Mouse (Mus musculus): ENCODE measurements around the gene C1qtnf6. TPM values are rescaled to one million over a fixed set of nuclear protein-coding genes. Genes with fewer than 3 reads are reported as not detected.

C1qtnf6 gene
- 4.3 TPM in 1 of 2 replicates, not detected in the other for total RNA-seq (2015; ENCODE audit: low replicate concordance)
- total RNA-seq (2017; ENCODE audit: low replicate concordance) = not detected in 2 replicates

DNA sequence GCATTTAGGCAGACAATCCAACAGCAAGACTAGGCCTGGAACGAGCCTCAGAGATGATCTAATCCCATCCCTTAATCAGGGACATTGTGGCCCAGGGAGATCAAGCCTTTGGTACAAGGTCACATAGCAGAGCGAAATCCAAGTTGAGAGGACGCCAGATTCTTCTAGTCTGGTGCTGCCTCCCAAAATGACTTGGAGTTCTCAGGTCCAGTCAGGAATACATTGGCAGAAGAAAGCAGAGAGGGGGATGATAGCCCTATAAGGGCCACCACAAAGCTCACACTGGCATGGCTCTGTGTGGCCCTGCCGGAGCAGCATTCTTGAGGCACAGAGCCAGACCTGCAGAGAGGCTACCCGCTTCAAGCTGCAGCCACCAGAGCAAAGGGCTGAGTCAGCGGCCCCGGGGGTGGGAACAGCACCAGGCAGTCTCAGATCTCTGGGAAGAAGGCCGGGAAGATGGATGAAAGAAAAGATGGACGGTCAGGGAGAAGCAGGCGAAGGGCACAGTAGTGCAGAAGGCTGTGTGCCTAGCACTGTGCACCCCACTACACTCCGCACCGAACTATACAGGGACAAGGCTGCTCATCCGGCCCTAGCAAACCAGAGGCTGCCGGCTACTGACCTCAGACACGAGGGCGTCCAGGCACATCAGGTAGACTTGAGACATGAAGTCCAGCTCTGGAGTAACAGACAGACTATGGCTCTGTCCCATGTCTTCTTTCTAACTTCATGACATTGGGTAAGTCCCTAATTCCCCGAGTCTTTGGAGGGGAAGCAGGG is at the start of gene C1qtnf6:
C1qtnf6 (minus strand) TSS at position 746 of the 780 bp plus-strand sequence.
- no peak for ATAC-seq (replicated peaks; ENCODE audit: low FRiP score, poor library complexity, severe bottlenecking)

DNA sequence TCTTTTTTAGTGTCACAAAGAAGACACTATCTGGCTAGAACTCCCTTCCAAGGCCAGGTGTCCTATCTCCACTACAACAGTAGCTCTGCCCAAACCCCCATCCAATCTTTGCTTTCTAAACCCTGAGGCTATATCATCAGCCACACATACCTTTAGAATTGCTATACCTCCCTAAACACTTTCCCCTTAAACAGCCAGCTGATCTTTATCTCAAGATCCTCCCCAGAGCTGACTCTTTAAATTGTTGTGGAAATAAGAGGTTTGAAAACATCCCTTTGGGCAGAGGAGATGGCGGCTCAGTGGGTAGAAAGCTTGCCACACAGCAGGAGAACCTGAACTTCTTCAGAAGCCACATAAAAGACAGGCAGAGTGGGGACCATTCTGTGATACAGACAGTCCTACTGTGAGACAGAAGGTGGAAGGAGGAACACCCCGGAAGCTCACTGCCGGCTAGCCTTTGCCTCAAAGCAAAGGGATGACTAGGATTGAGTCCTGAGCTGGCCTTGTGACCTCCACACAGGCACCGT is 45.1 kb upstream of the C1qtnf6 start:
- ATAC-seq (replicated peaks; ENCODE audit: low FRiP score, poor library complexity, severe bottlenecking) = no peak

DNA sequence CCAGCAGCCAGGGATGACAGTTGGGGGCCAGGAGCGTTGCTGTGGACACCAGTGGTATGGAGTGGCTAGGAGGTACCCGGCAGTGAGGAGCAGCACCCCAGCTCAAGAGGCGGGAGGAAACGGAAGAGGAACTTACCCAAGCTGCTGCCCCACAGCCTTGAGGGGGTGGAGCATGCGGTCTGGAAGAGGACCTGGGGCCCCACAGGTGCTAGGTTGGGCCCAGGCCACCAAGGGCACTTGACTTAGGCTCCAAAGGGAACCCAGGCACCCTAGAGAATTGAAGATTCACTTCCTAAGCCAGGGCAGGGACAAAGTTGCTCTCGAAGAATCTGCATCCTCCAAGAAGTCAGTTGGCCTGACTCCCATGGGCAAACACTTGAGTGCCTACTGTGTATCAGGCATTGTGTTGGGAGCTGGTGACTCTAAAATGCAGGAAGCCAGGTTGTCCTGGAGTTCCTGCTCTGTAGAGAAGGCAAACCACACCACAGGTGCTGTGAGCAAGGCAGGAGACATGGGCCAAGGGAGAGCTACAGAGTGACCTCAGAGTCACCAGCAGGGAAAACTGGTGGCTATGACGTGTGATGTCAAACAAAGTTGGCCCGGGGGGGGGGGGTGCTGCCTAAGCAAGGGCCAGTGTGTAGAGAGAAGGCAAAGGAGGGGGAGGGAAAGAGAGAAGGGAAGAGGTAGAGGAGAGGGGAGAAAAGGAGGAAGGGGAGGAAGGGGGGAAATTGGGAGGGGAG is 41.6 kb upstream of the C1qtnf6 start, which contains the start of gene Rac2:
Rac2 (minus strand) TSS at position 126 of the 740 bp plus-strand sequence.
- ATAC-seq (replicated peaks; ENCODE audit: low FRiP score, poor library complexity, severe bottlenecking) = peak; percentile 47

DNA sequence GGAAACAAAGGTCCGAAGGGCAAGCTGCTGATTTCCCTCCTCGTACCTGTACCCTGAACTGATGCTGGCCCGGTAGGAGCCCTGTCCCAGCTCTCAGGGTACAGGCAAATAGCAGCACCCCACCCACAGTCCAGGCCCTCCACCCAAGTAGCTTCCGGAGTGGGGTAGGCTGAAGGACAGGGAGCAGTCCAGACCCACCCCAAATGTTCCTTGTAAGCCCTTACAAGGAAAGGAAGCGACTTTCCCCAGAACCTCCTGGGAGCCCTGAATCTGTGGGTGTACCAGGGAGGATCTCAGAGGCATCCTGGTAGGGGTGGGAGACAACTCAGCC is 41.0 kb upstream of the C1qtnf6 start:
- ATAC-seq (replicated peaks; ENCODE audit: low FRiP score, poor library complexity, severe bottlenecking) = peak; percentile 32

DNA sequence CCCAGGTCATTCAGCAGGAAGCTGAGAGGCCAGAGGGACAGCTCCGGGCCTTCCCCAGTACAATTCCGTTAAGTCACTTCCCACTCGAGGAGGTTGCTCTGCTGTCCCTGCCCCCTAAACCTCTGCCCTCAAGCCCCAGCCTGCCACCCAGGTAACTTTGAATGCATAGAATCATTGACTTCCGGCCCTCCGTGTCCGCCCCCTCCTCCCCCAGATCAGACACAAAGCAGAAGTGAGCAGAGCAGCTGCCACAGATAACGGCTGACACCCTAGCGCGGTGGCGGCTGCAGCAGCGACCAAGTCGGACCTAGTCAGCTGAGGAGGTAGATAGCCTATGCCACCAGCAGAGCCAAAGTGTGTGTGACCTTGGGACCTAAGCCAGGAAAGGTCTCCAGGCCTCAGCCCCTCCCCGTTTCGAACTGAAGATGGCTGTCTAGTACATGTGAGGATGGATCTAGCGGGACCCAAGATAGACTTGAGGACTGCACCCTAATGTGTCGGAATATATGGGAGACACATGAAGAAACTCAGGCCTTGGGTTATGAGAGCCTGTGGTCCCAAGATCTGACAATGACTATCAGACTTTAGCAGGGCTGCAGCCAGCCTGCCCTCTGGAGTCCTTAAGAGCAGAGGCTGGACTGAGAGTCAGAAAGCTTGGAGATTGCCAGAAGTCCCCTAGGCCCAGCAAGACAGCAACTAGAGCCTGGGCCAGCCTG is 40.5 kb upstream of the C1qtnf6 start:
- peak; percentile 86 for ATAC-seq (replicated peaks; ENCODE audit: low FRiP score, poor library complexity, severe bottlenecking)

DNA sequence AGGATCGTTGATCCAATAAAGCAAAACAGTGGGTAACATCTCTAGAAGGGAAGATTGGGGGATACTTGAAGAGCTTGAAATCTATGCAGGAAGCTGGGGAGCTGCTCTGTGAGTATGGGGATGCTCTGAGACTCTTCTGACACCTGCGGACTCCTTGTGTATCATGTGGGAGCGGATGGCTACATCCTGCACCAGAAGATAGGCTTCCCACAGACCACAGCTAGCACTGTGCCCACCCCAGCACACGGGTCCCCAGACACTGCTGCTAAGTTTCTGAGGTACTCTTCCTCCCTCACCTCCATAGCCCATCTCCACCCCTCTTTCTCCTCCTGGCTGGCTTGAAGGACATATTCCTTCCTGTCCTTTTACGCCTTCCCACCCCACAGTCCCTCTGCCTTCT is 39.0 kb upstream of the C1qtnf6 start:
- no peak for ATAC-seq (replicated peaks; ENCODE audit: low FRiP score, poor library complexity, severe bottlenecking)

DNA sequence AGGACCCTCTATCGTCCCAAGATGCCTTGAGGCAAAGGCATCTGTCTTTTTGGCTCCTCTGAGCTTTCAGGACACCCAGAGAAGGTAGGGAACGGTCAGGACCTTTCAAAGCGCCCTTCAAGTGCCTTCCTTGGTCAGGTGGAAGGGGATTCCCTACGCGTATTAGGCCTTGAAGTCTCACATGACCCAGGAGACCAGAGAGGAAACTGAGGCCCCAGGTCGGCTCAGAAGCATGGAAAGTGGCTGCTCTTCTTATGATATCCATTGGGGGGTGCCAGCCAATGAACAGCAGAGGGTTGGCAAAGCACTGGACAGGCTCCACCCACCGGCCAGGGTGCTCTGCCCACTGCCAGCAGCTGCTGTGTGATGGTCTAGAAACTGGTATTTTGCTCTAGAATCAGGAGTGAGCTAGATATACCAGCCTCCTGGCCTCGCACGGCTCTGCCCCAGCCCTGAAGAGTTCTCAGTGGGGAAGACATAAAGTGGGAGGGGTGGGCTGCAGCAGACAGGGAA is 36.4 kb upstream of the C1qtnf6 start:
- no peak for ATAC-seq (replicated peaks; ENCODE audit: low FRiP score, poor library complexity, severe bottlenecking)

DNA sequence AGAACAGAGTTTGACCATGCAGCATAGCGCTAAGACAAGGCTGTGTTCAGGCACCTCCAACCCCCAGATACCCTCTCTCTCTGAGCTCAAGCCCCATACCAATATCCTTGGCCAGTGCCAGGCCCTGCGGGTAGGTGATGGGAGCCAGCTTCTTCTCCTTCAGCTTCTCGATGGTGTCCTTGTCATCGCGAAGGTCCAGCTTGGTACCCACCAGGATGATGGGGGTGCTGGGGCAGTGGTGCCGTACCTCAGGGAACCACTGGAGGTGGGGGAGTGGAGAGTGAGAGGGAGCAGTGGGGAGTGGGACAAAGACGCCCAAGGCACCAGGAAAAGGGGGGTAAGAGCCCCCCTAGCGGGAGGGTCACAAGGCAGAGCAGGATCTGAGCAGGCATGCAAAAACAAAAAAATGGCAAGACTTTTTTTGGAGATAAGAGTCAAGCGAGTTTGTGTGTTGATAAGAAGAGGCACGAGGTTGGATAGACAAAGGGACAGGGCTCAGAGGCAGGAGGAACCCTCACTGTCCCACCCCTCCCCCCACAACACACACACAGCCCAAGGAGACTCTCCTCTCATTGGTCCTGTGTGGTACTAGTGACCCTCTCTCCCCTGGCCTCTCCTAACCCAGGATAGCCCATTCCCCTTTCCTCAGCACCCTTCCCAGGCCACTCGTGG is 33.7 kb upstream of the C1qtnf6 start:
- no peak for ATAC-seq (replicated peaks; ENCODE audit: low FRiP score, poor library complexity, severe bottlenecking)

DNA sequence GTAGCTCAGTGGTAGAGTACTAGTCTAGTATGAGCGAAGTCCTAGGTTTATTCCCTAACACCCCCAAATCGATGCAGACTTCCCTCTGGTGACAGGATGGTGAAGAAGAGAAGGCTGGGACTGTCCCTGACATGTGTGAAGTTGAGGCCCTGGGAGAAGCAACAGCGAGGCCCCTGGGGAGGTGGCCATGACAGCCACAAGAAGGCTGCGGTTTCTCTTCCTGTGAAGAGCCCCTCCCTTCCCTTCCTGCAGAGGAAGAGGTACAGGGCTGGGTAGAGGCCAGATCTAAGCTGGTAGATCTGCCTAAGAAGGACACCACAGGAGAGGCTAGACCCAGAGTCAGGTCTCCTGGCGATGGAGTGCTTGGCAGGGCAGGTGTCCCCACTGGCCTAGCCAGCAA is 32.7 kb upstream of the C1qtnf6 start:
- ATAC-seq (replicated peaks; ENCODE audit: low FRiP score, poor library complexity, severe bottlenecking) = peak; percentile 37; the same call in 1 of the 2 replicates

DNA sequence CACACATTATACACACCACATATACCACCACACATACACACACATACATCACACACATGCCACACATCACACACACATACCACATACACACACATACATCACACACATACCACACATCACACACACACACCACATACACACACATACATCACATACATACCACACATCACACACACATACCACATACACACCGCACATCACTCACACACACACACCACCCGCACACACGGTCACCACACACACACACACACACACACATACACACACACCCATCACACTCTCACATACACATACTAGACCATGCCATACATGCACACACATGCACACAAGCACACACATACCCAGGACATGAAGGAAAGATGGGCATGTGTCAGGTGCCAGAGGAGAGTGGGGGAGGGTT is 32.1 kb upstream of the C1qtnf6 start:
- ATAC-seq (replicated peaks; ENCODE audit: low FRiP score, poor library complexity, severe bottlenecking) = no peak

DNA sequence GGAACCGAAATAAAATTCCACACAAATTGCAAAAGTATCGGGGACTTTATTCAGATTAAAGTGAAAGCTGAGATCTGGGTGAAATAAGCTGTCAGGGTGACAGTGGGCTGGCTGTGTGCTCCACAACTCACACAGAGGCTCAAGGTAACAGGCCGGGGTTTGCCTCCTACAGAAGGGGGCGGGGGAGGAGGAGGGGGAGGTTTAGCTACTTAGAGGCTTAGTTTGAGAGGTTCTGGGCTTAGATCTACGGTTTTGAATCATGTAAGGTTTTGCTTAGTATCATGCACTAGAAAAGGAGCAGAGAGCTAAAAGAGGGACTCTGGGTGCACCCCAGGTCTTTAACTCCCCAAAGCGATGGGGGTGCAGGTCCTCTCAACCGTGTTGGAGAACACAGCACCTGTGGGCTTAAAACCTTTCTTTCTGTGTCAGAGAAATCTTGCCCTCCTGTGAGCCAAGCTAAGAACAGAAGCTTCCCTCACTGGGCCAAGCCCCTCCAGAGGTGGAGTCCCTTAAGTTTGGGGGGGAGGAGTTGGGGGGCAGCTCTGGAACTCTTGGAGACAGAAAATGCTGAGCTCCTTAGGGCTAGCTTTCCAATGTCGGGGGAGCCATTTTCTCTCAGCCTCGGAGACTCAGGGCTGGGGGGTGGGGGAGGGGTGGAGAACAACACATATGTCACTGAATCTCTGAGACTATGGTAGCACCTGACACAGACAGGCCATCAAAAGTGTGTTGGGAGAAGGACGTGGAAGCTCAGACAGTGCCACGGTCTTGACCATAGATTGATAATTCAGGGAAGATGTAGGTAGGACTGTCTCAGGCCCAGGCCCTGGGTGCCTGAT is 28.1 kb upstream of the C1qtnf6 start:
- ATAC-seq (replicated peaks; ENCODE audit: low FRiP score, poor library complexity, severe bottlenecking) = no peak

DNA sequence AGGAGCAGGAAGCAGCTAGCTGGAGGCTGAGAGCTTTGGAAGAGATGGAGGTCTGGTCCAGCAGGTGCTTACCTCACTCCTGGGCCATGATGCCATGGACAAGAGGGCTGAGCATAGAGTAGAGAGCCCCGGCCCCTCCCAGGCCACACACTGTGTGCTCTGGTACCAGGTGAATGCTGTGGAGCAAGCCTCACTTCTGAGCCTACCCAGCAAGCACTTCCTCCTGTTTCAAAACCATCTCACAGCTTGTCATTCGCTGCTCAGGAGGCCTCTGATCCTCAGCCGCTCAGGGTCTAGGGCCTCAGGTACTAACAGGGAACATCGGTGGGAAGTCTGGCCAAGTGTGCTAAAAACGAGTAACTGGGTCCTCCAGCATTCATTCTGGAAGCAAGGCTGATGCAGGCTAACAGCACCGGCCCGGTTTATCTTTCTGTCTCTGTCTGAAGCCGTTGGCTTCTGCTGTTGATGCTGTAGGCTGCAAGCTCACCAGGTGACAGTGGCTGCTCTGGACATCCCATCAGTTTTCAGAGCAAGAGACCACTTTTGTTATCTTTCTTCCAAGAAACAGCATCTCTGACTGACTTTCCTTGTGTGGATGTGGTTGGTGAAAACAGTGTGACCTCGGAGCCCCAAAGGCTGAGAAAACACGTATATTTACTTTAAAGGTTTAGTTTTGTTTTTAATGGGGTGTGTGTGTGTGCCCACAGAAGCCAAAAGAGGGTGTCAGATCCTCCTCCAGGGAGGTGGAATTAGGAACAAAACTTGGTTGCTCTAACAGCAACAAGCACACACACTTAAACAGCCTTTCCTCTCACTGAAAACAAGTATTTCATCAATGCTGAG is 26.7 kb upstream of the C1qtnf6 start:
- ATAC-seq (replicated peaks; ENCODE audit: low FRiP score, poor library complexity, severe bottlenecking) = peak; percentile 23; the same call in 1 of the 2 replicates

DNA sequence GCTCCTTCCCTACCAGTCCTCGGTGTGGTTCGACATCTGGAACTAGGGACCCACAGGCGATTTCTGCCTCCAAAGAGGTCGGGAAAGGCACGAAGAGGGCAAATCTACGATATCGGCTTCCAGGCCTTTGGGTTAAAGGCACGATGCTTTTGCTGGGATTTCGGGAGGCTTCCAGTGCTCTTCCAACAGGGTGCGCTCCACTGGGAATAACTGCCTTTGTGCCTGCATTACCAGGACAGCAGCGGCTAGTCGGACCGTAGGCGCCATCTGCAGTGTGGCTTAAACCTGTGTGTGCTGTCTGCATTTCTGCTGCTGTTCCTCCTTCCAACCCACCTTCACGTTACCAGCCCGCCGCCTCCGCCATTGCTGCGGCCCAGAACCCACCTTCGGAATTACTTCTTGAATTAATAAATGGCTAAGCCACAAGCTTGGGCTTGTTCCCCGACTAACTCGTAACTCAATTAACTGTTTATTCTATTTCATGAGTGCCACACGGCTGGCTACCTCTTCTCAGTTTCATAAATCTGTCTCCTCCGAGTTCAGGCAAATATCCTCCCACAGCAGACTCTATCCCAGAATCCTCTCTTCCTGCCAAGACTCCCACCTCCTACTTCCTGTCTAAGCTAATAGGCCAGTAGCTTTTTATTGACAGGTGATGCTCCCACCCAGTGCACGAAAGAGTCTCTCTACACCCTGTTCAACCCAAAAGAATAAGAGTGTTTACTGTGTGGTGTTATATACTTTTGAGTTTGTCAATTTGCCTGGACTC is 23.5 kb upstream of the C1qtnf6 start:
- no peak for ATAC-seq (replicated peaks; ENCODE audit: low FRiP score, poor library complexity, severe bottlenecking)

DNA sequence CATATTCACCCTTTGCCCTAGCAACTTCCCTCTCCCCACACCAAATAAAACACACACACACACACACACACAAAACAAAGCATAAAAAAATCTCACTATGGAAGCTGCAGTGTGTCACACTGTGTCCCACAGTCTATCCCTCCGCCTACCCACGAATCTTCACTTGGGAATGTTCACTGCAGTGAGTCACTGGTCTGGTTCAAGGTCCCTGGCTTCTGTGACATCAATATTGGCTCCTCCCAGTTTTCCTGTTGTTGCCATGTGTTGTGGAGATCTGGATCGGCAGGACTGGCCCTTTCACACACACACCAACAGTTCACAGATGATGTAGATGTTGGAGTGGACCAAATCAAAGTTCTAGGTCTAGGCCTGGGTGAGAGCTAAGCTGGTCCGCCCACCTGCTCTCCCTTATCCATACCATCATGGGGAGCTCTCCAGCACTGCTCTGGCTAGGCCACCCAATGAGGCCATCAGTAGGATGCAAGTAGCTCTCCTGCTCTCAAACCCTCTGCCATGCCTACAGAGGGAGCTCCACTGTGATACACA is 18.0 kb upstream of the C1qtnf6 start:
- no peak for ATAC-seq (replicated peaks; ENCODE audit: low FRiP score, poor library complexity, severe bottlenecking)

DNA sequence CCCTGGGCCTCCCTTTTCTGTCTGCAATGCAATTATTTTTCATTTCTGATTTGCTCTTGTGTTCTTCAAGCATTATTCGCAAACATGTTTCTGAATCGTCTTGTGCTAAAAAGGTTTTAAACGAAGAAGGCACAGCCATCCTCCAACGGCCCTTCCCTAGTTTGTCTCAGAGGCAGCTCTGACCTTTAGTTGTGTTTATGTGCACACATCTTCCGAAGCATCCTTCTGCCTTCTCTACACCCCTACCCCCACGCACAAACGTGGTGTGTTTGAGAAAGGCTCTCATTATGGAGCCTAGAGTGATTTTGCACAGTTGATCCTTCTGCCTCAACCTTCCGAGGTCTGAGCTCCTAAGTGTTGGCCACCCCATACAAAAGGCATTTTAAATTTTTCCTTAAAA is 17.5 kb upstream of the C1qtnf6 start:
- ATAC-seq (replicated peaks; ENCODE audit: low FRiP score, poor library complexity, severe bottlenecking) = no peak

DNA sequence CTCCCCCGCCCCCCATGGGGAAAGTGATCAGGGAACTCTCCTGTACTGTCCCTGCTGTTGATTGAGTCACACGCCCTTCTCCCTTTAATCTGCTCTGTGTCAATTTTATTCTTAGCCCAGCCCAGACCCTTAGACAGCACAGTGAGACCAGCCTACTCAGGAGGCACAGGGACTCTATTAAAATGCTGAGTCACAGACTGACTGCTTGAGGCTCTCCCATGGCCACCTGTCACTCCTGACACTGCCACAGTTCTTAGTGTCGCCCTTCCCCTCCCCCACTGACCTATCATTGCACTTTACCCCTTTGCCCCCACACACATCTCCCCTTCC is 17.1 kb upstream of the C1qtnf6 start:
- ATAC-seq (replicated peaks; ENCODE audit: low FRiP score, poor library complexity, severe bottlenecking) = no peak
